Mouse (Mus musculus): ENCODE data around the gene Hmcn2. TPM values are rescaled to one million over a fixed set of nuclear protein-coding genes. Genes with fewer than 3 reads are reported as not detected.

Hmcn2 gene
- total and polyA plus RNA-seq, 3 experiments, result 1.0 to 5.7 (median 2.1) TPM

- H3K9me3 ChIP-seq (replicated peaks; ENCODE audit: low read length), result peaks cover 14% of the 10 kb centered on the region
- H3K27me3 ChIP-seq (replicated peaks), result peaks cover 83% of the 10 kb centered on the region
- dilution Hi-C loops (cut with MboI; ENCODE audit: extremely low pct_ligation_motif_present, extremely low pct_unique_long_range_greater_than_20kb, low sequenced_read_pairs) (no loop called here), in situ Hi-C loops (cut with MboI; ENCODE audit: low pct_ligation_motif_present, low pct_unique_long_range_greater_than_20kb, low sequenced_read_pairs) (loop anchor here (10.0 kb wide), 1 partner anchor 177 kb away; no protein-coding TSS in a partner anchor)
- DNase-seq (ENCODE audit: extremely low read depth), result no peak
- H3K79me2 ChIP-seq (replicated peaks; ENCODE audit: control insufficient read depth, extremely low read depth, insufficient read depth, poor library complexity, severe bottlenecking), result no peaks in the 10 kb centered on the region
- no peak overlapping the region for H3K9ac ChIP-seq (ENCODE audit: insufficient read depth, low read depth)
- H3K36me3 ChIP-seq (replicated peaks in 1 of 2; ENCODE audit: control insufficient read depth in 1 of 2, insufficient read depth in 1 of 2, low read length in 1 of 2), result no peaks in the 10 kb centered on the region
- no peaks in the 10 kb centered on the region for H3K4me1 ChIP-seq (ENCODE audit: control insufficient read depth in 1 of 2, insufficient read depth in 2 of 2)
- TF ChIP-seq JUND (conservative IDR thresholded peaks at IDR 0.05; ENCODE audit: low read depth, low read length) (no peak), BHLHE40 (IDR thresholded peaks at IDR 0.05; ENCODE audit: low read depth, low read length) (no peak), MEF2A (IDR thresholded peaks at IDR 0.05; ENCODE audit: borderline replicate concordance, low read depth, low read length) (no peak), KAT2A (IDR thresholded peaks at IDR 0.05; ENCODE audit: insufficient replicate concordance, low read length) (no peak)
- H3K4me3 ChIP-seq (replicated peaks in 1 of 3; ENCODE audit: low read depth in 2 of 3, low read length in 2 of 3, poor library complexity in 1 of 3), result no peak overlapping the region
- H3K4me2 ChIP-seq (ENCODE audit: insufficient read depth, low read depth, poor library complexity, severe bottlenecking), result no peak overlapping the region
- no peak overlapping the region for H3K27ac ChIP-seq (ENCODE audit: insufficient read depth, low read depth)
Measured at GRCm38 (mm10) chr2:31372186-31372585, 58.0 kb downstream of the Hmcn2 start.

- Histone ChIP-seq H3K4me3 (replicated peaks in 1 of 3; ENCODE audit: low read depth in 2 of 3, low read length in 2 of 3, poor library complexity in 1 of 3) (no peak overlapping the region), H3K27me3 (replicated peaks) (peaks cover 83% of the 10 kb centered on the region), H3K4me2 (ENCODE audit: insufficient read depth, low read depth, poor library complexity, severe bottlenecking) (no peak overlapping the region), H3K9ac (ENCODE audit: insufficient read depth, low read depth) (no peak overlapping the region), H3K36me3 (replicated peaks in 1 of 2; ENCODE audit: control insufficient read depth in 1 of 2, insufficient read depth in 1 of 2, low read length in 1 of 2) (no peaks in the 10 kb centered on the region), H3K27ac (ENCODE audit: insufficient read depth, low read depth) (no peak overlapping the region), H3K9me3 (replicated peaks; ENCODE audit: low read length) (peaks cover 14% of the 10 kb centered on the region), H3K79me2 (replicated peaks; ENCODE audit: control insufficient read depth, extremely low read depth, insufficient read depth, poor library complexity, severe bottlenecking) (no peaks in the 10 kb centered on the region), H3K4me1 (ENCODE audit: control insufficient read depth in 1 of 2, insufficient read depth in 2 of 2) (no peaks in the 10 kb centered on the region)
- in situ Hi-C loops (cut with MboI; ENCODE audit: low pct_ligation_motif_present, low pct_unique_long_range_greater_than_20kb, low sequenced_read_pairs), result loop anchor here (10.0 kb wide), 1 partner anchor 180 kb away; no protein-coding TSS in a partner anchor
- TF ChIP-seq BHLHE40 (IDR thresholded peaks at IDR 0.05; ENCODE audit: low read depth, low read length), result no peak
- no peak for TF ChIP-seq EP300 (IDR thresholded peaks at IDR 0.05; ENCODE audit: low read length)
- TF ChIP-seq ZMIZ1 (IDR thresholded peaks at IDR 0.05; ENCODE audit: low read depth, low read length), result no peak
- no peak for TF ChIP-seq E2F4 (IDR thresholded peaks at IDR 0.05; ENCODE audit: insufficient replicate concordance, low read depth, low read length)
- no peak for TF ChIP-seq MAZ (IDR thresholded peaks at IDR 0.05; ENCODE audit: low read depth, low read length)
- TF ChIP-seq USF2 (conservative IDR thresholded peaks at IDR 0.05; ENCODE audit: low read depth, low read length), result no peak
- TF ChIP-seq USF1 (IDR thresholded peaks at IDR 0.05; ENCODE audit: low read depth, low read length), result no peak
- TF ChIP-seq RCOR1 (conservative IDR thresholded peaks at IDR 0.05; ENCODE audit: low read depth, low read length), result no peak
- TF ChIP-seq ETS1 (conservative IDR thresholded peaks at IDR 0.05; ENCODE audit: low read depth, low read length), result no peak
- no peak for TF ChIP-seq POLR2A (IDR thresholded peaks at IDR 0.05; ENCODE audit: low read depth, low read length)
- no peak for TF ChIP-seq ZC3H11A (IDR thresholded peaks at IDR 0.05; ENCODE audit: low read depth, low read length)
- TF ChIP-seq PAX5 (IDR thresholded peaks at IDR 0.05; ENCODE audit: low read length), result no peak
- no peak for TF ChIP-seq CHD2 (IDR thresholded peaks at IDR 0.05; ENCODE audit: low read length)
- no peak for TF ChIP-seq NELFE (IDR thresholded peaks at IDR 0.05; ENCODE audit: low read depth, low read length)
- TF ChIP-seq GABPA (IDR thresholded peaks at IDR 0.05; ENCODE audit: insufficient replicate concordance, low read depth, low read length), result no peak
- no peak for TF ChIP-seq ZKSCAN1 (IDR thresholded peaks at IDR 0.05; ENCODE audit: borderline replicate concordance, low read depth, low read length)
- TF ChIP-seq SIN3A (IDR thresholded peaks at IDR 0.05; ENCODE audit: low read length), result no peak
- TF ChIP-seq JUND (conservative IDR thresholded peaks at IDR 0.05; ENCODE audit: low read depth, low read length), result no peak
- no peak for DNase-seq (ENCODE audit: extremely low read depth)
- dilution Hi-C loops (cut with MboI; ENCODE audit: extremely low pct_ligation_motif_present, extremely low pct_unique_long_range_greater_than_20kb, low sequenced_read_pairs), result no loop called here
Measured at GRCm38 (mm10) chr2:31374415-31374814, 60.2 kb downstream of the Hmcn2 start.
